Mouse (Mus musculus) frontal cortex, postnatal 25 days (tissue): ENCODE data around the gene Dnah11.

Experiments
- DNase-seq, 2 experiments: peaks; one replicate each; pipeline ENCODE4 v3.0.0; 2022; ENCODE audit warnings: low spot score in 2 of 2

The Dnah11 gene

GRCm38 (mm10) chr12:117862655-117863054, 336.2 kb downstream of the Dnah11 start:
- DNase-seq, result no peak

- DNase-seq, result no peak
These were observed 337.6 kb downstream of the Dnah11 start for GRCm38 (mm10) chr12:117861249-117861648.

- no peak for DNase-seq
These were observed 338.0 kb downstream of the Dnah11 start for GRCm38 (mm10) chr12:117860840-117861239.

- no peak for DNase-seq
These were observed 341.0 kb downstream of the Dnah11 start for GRCm38 (mm10) chr12:117857884-117858283.

GRCm38 (mm10) chr12:117857023-117857422, 341.8 kb downstream of the Dnah11 start:
- DNase-seq, result no peak

- DNase-seq, result peak; percentile 22 to 40
These were observed 345.5 kb downstream of the Dnah11 start for GRCm38 (mm10) chr12:117853316-117853715.

- no peak for DNase-seq
These were observed 348.4 kb downstream of the Dnah11 start for GRCm38 (mm10) chr12:117850472-117850871.

- no peak for DNase-seq
These were observed 350.2 kb downstream of the Dnah11 start for GRCm38 (mm10) chr12:117848621-117849020.

GRCm38 (mm10) chr12:117844917-117845316, 353.9 kb downstream of the Dnah11 start:
- DNase-seq, result no peak

- no peak for DNase-seq
These were observed 354.8 kb downstream of the Dnah11 start for GRCm38 (mm10) chr12:117844075-117844408.

- DNase-seq, result peak; percentile 28 to 31
These were observed 355.4 kb downstream of the Dnah11 start for GRCm38 (mm10) chr12:117843302-117844074.

GRCm38 (mm10) chr12:117842676-117843075, 356.2 kb downstream of the Dnah11 start:
- DNase-seq, result no peak

- DNase-seq, result no peak
These were observed 358.1 kb downstream of the Dnah11 start for GRCm38 (mm10) chr12:117840705-117841104.

GRCm38 (mm10) chr12:117837376-117837775, 361.5 kb downstream of the Dnah11 start:
- DNase-seq, result no peak

- no peak for DNase-seq
These were observed 363.5 kb downstream of the Dnah11 start for GRCm38 (mm10) chr12:117835371-117835770.

- no peak for DNase-seq
These were observed 364.2 kb downstream of the Dnah11 start for GRCm38 (mm10) chr12:117834652-117835051.

GRCm38 (mm10) chr12:117832190-117832589, 366.7 kb downstream of the Dnah11 start:
- no peak for DNase-seq

- DNase-seq, result no peak
These were observed 367.4 kb downstream of the Dnah11 start for GRCm38 (mm10) chr12:117831351-117831961.

GRCm38 (mm10) chr12:117828350-117828749, 370.5 kb downstream of the Dnah11 start:
- no peak for DNase-seq
